28 mouse cellular contexts compared by ENCODE assay signal in genomic region chr1:154096113-154096512, GRCm38 (mm10).
DNase-seq lines count a peak whose midpoint lies in the region; ATAC-seq and TF ChIP-seq lines count a peak whose summit lies in the region.
"Had no signal": no experiment of that assay in that cellular context is flagged by ENCODE, and none has a peak within 500 bp of the region (broad histone marks: within the 10 kb centered on the region; RNA-seq: fewer than 3 reads in every experiment).

No protein-coding gene starts in this region.

- H3K9ac ChIP-seq in midbrain, embryonic 11.5 days (ENCODE audit: low read length), result no peak overlapping the region
- H3K9ac ChIP-seq in midbrain, embryonic 16.5 days (ENCODE audit: low read depth, low read length), result no peak overlapping the region
- H3K9ac ChIP-seq: forebrain, embryonic 13.5 days; heart, embryonic 13.5 days; hindbrain, embryonic 14.5 days; intestine, embryonic 15.5 days had no signal

- H3K4me1 ChIP-seq in midbrain, embryonic 11.5 days (ENCODE audit: control insufficient read depth, insufficient read depth, low read length), result no peaks in the 10 kb centered on the region
- H3K4me1 ChIP-seq in midbrain, embryonic 16.5 days (ENCODE audit: control insufficient read depth, insufficient read depth, low read length), result no peaks in the 10 kb centered on the region
- H3K4me1 ChIP-seq: forebrain, embryonic 10.5 days; forebrain, embryonic 13.5 days; intestine, embryonic 15.5 days had no signal

- no peak overlapping the region for H3K27ac ChIP-seq in midbrain, embryonic 11.5 days (ENCODE audit: low read depth, low read length)
- no peak overlapping the region for H3K27ac ChIP-seq in midbrain, embryonic 16.5 days (ENCODE audit: low read length)
- no peak overlapping the region for H3K27ac ChIP-seq in layer of hippocampus, adult 2 months
- H3K27ac ChIP-seq: forebrain, embryonic 10.5 days; forebrain, embryonic 13.5 days; gastrocnemius, adult 2 months; heart, embryonic 10.5 days; heart, embryonic 13.5 days; hindbrain, embryonic 14.5 days; intestine, embryonic 15.5 days had no signal

- 92% methylated on average over 7 of the region's 7 CpGs for WGBS in midbrain, embryonic 11.5 days
- 89% methylated on average over 7 of the region's 7 CpGs for WGBS in midbrain, embryonic 16.5 days

- ATAC-seq in midbrain, embryonic 11.5 days (ENCODE audit: low FRiP score), result no peak
- no peak for ATAC-seq in midbrain, embryonic 16.5 days
- ATAC-seq in monocyte, adult 5-6 weeks (replicated peaks; ENCODE audit: insufficient number of reproducible peaks, low FRiP score, low TSS enrichment, poor library complexity, severe bottlenecking), result 0 out of 2 replicates have a peak, but pooled peaks have one; percentile 36
- ATAC-seq: activated CD4-positive, CD25-positive, alpha-beta regulatory T cell, adult 4 months; forebrain, embryonic 13.5 days; forebrain, embryonic 16.5 days; intestine, embryonic 15.5 days; Patski had no signal

- intact Hi-C loops in left cerebral cortex, postnatal 4 days (cut with DNase I), result no loop called here

- H3K36me3 ChIP-seq in midbrain, embryonic 11.5 days (ENCODE audit: control insufficient read depth, insufficient read depth, low read length), result no peaks in the 10 kb centered on the region
- H3K36me3 ChIP-seq in midbrain, embryonic 16.5 days (ENCODE audit: control insufficient read depth, insufficient read depth, low read length), result no peaks in the 10 kb centered on the region
- H3K36me3 ChIP-seq: forebrain, embryonic 10.5 days; heart, embryonic 10.5 days; heart, embryonic 13.5 days; intestine, embryonic 15.5 days had no signal

- H3K27me3 ChIP-seq in midbrain, embryonic 11.5 days (ENCODE audit: control insufficient read depth, insufficient read depth, low read length), result no peaks in the 10 kb centered on the region
- no peaks in the 10 kb centered on the region for H3K27me3 ChIP-seq in midbrain, embryonic 16.5 days (ENCODE audit: control insufficient read depth, insufficient read depth, low read depth, low read length)
- H3K27me3 ChIP-seq: forebrain, embryonic 13.5 days; heart, embryonic 13.5 days; intestine, embryonic 15.5 days; Patski had no signal

- peak; percentile 19 for DNase-seq in midbrain, embryonic 11.5 days (ENCODE audit: low spot score, missing footprints)
- DNase-seq in B cell, adult 2 months, result peak; percentile 49 to 54
- peak; percentile 66 for DNase-seq in ES-CJ7 (ENCODE audit: low read depth, low spot score)
- no peak for DNase-seq in layer of hippocampus, adult 2 months (ENCODE audit: low spot score in 2 of 2)
- DNase-seq in left cerebral cortex, postnatal 4 days, result no peak
- DNase-seq in frontal cortex, postnatal 14 days (ENCODE audit: low spot score in 2 of 2), result no peak
- DNase-seq: adrenal gland, adult 8-10 months; adrenal gland, postnatal 25 days; cerebellum, adult 11-12 months; cerebellum, adult 8-10 months; cerebellum, postnatal 10 days; cerebellum, postnatal 36 days; gastrocnemius, adult 2 months; gastrocnemius, postnatal 14 days; heart, adult 18-20 months; heart, postnatal 14 days; heart, postnatal 4 days had no signal

- no peak overlapping the region for H3K4me2 ChIP-seq in midbrain, embryonic 11.5 days
- no peak overlapping the region for H3K4me2 ChIP-seq in midbrain, embryonic 16.5 days (ENCODE audit: low read length)
- H3K4me2 ChIP-seq: forebrain, embryonic 13.5 days; heart, embryonic 13.5 days; hindbrain, embryonic 14.5 days; intestine, embryonic 15.5 days had no signal

- H3K4me3 ChIP-seq in midbrain, embryonic 11.5 days (ENCODE audit: low read depth, low read length), result no peak overlapping the region
- H3K4me3 ChIP-seq in midbrain, embryonic 16.5 days (ENCODE audit: low read depth, low read length), result no peak overlapping the region
- no peak overlapping the region for H3K4me3 ChIP-seq in layer of hippocampus, adult 2 months
- H3K4me3 ChIP-seq: forebrain, embryonic 10.5 days; forebrain, embryonic 13.5 days; gastrocnemius, adult 2 months; heart, embryonic 10.5 days; heart, embryonic 13.5 days; intestine, embryonic 15.5 days had no signal

- TF ChIP-seq CTCF in layer of hippocampus, adult 2 months (conservative IDR thresholded peaks at IDR 0.05), result no peak

- H3K9me3 ChIP-seq in midbrain, embryonic 11.5 days (ENCODE audit: control insufficient read depth, low read length), result no peaks in the 10 kb centered on the region
- H3K9me3 ChIP-seq in midbrain, embryonic 16.5 days (replicated peaks; ENCODE audit: control insufficient read depth, low read length, poor library complexity, severe bottlenecking), result no peaks in the 10 kb centered on the region
- H3K9me3 ChIP-seq: forebrain, embryonic 10.5 days; forebrain, embryonic 13.5 days; heart, embryonic 10.5 days; heart, embryonic 13.5 days; intestine, embryonic 15.5 days had no signal

Comparison
In these comparisons a context has a peak if more than half of its experiments do, and no peak if none do; other contexts are left out.
1. DNase-seq: peak in midbrain, embryonic 11.5 days (single experiment), B cell, adult 2 months (2 of 2) and ES-CJ7 (single experiment); none in layer of hippocampus, adult 2 months (0 of 2), left cerebral cortex, postnatal 4 days (single experiment) and frontal cortex, postnatal 14 days (0 of 2).